ENCODE assay signal across 35 mouse cellular contexts in genomic region chr2:69311337-69311736, GRCm38 (mm10). TPM values are rescaled to one million over a fixed set of nuclear protein-coding genes. Genes with fewer than 3 reads are reported as not detected.
"Had no signal": no experiment of that assay in that cellular context is flagged by ENCODE, and none has a peak within 500 bp of the region (broad histone marks: within the 10 kb centered on the region; RNA-seq: fewer than 3 reads in every experiment).

No protein-coding gene starts in this region.

- H3K9ac ChIP-seq: embryonic facial prominence, embryonic 12.5 days; embryonic facial prominence, embryonic 13.5 days; embryonic facial prominence, embryonic 15.5 days; forebrain, embryonic 12.5 days; forebrain, embryonic 13.5 days; forebrain, embryonic 15.5 days; forebrain, postnatal 0 days had no signal

- ATAC-seq: forebrain, embryonic 13.5 days; forebrain, embryonic 14.5 days; forebrain, embryonic 15.5 days; forebrain, embryonic 16.5 days; forebrain, postnatal 0 days had no signal

- H3K4me2 ChIP-seq: embryonic facial prominence, embryonic 12.5 days; embryonic facial prominence, embryonic 13.5 days; embryonic facial prominence, embryonic 15.5 days; forebrain, embryonic 12.5 days; forebrain, embryonic 13.5 days; forebrain, embryonic 15.5 days had no signal

- H3K27me3 ChIP-seq: embryonic facial prominence, embryonic 12.5 days; embryonic facial prominence, embryonic 13.5 days; embryonic facial prominence, embryonic 15.5 days; forebrain, embryonic 12.5 days; forebrain, embryonic 13.5 days; forebrain, embryonic 15.5 days had no signal

- H3K4me1 ChIP-seq: embryonic facial prominence, embryonic 10.5 days; embryonic facial prominence, embryonic 12.5 days; embryonic facial prominence, embryonic 13.5 days; embryonic facial prominence, embryonic 15.5 days; forebrain, embryonic 10.5 days; forebrain, embryonic 12.5 days; forebrain, embryonic 13.5 days; forebrain, embryonic 15.5 days had no signal

- H3K4me3 ChIP-seq: embryonic facial prominence, embryonic 10.5 days; embryonic facial prominence, embryonic 12.5 days; embryonic facial prominence, embryonic 13.5 days; embryonic facial prominence, embryonic 15.5 days; erythroblast, embryonic 14.5 days; forebrain, embryonic 10.5 days; forebrain, embryonic 12.5 days; forebrain, embryonic 13.5 days; forebrain, embryonic 15.5 days; gastrocnemius, adult 2 months had no signal

- H3K36me3 ChIP-seq: embryonic facial prominence, embryonic 10.5 days; embryonic facial prominence, embryonic 12.5 days; embryonic facial prominence, embryonic 13.5 days; embryonic facial prominence, embryonic 15.5 days; forebrain, embryonic 10.5 days; forebrain, embryonic 12.5 days; forebrain, embryonic 15.5 days had no signal

- DNase-seq: cerebellum, adult 2 months; cerebellum, adult 8-10 months; cerebellum, adult 9-10 months; cerebellum, adult 9-11 months; cerebellum, postnatal 10 days; cerebellum, postnatal 14 days; cerebellum, postnatal 25 days; cerebellum, postnatal 36 days; embryo, embryonic 11 days; forebrain, postnatal 0 days; gastrocnemius, adult 2 months; gastrocnemius, postnatal 10 days; gastrocnemius, postnatal 14 days; gastrocnemius, postnatal 25 days; gastrocnemius, postnatal 36 days; heart, adult 11 months; heart, adult 18-20 months had no signal

- H3K27ac ChIP-seq: embryonic facial prominence, embryonic 10.5 days; embryonic facial prominence, embryonic 12.5 days; embryonic facial prominence, embryonic 13.5 days; embryonic facial prominence, embryonic 15.5 days; forebrain, embryonic 10.5 days; forebrain, embryonic 12.5 days; forebrain, embryonic 13.5 days; forebrain, embryonic 15.5 days; gastrocnemius, adult 2 months had no signal

- H3K9me3 ChIP-seq: embryonic facial prominence, embryonic 10.5 days; embryonic facial prominence, embryonic 12.5 days; embryonic facial prominence, embryonic 13.5 days; embryonic facial prominence, embryonic 15.5 days; forebrain, embryonic 10.5 days; forebrain, embryonic 12.5 days; forebrain, embryonic 13.5 days; forebrain, embryonic 15.5 days had no signal

RNA-seq across cellular contexts. Expression of gene Abcb11, which starts 31.1 kb away (rescaled TPM):
- total RNA-seq: common myeloid progenitor, adult 5-6 weeks; gastrocnemius, adult 2 months; gastrocnemius, postnatal 14 days; gastrocnemius, postnatal 25 days; gastrocnemius, postnatal 36 days; granulocyte monocyte progenitor cell, adult 5-6 weeks; heart, adult 18-20 months had no signal
- polyA plus RNA-seq: cerebellum, adult 2 months; cortical plate, adult 2 months; embryonic facial prominence, embryonic 10.5 days; embryonic facial prominence, embryonic 11.5 days; embryonic facial prominence, embryonic 12.5 days; embryonic facial prominence, embryonic 13.5 days; embryonic facial prominence, embryonic 14.5 days; erythroblast, embryonic 14.5 days; forebrain, embryonic 10.5 days; forebrain, embryonic 11.5 days; forebrain, embryonic 12.5 days; forebrain, embryonic 13.5 days; forebrain, embryonic 15.5 days; gonadal fat pad, adult 2 months had no signal
